Comparison of ENCODE assay signal across 7 mouse cellular contexts in genomic region chr7:4658128-4658907, GRCm38 (mm10). TPM values are rescaled to one million over a fixed set of nuclear protein-coding genes. Genes with fewer than 3 reads are reported as not detected.
DNase-seq lines count a peak whose midpoint lies in the region; ATAC-seq and TF ChIP-seq lines count a peak whose summit lies in the region.

No protein-coding gene starts in this region.

- ATAC-seq in granulocyte monocyte progenitor cell, adult 5-6 weeks (replicated peaks; ENCODE audit: poor library complexity, severe bottlenecking): peak; percentile 22; the same call in 1 of the 2 replicates
- peak; percentile 55 for ATAC-seq in kidney, postnatal 0 days (replicated peaks; ENCODE audit: low FRiP score, low read depth)
- ATAC-seq in midbrain, embryonic 13.5 days: peak; percentile 79

- H3K4me3 ChIP-seq in thymus, adult 2 months (ENCODE audit: control insufficient read depth, insufficient read depth, low read length): peak overlapping the region; percentile 65
- peak overlapping the region; percentile 66 for H3K4me3 ChIP-seq in cerebellum, adult 2 months (replicated peaks; ENCODE audit: insufficient read depth, low read depth, low read length)
- peak overlapping the region; percentile 80 for H3K4me3 ChIP-seq in kidney, postnatal 0 days (replicated peaks; ENCODE audit: low read depth, low read length)
- H3K4me3 ChIP-seq in midbrain, embryonic 13.5 days (replicated peaks): peak overlapping the region; percentile 63

- peak overlapping the region; percentile 91 for H3K4me2 ChIP-seq in kidney, postnatal 0 days (ENCODE audit: low read length)
- H3K4me2 ChIP-seq in midbrain, embryonic 13.5 days (replicated peaks): peak overlapping the region; percentile 98

- H3K27me3 ChIP-seq in thymus, adult 2 months (ENCODE audit: control insufficient read depth, insufficient read depth, low read length): no peaks in the 10 kb centered on the region
- no peaks in the 10 kb centered on the region for H3K27me3 ChIP-seq in cerebellum, adult 2 months (ENCODE audit: control insufficient read depth, insufficient read depth, low read length)
- no peaks in the 10 kb centered on the region for H3K27me3 ChIP-seq in kidney, postnatal 0 days (ENCODE audit: insufficient read depth, low read length)
- no peaks in the 10 kb centered on the region for H3K27me3 ChIP-seq in midbrain, embryonic 13.5 days

- no peak for TF ChIP-seq POLR2A in thymus, adult 2 months (IDR thresholded peaks at IDR 0.05; ENCODE audit: control insufficient read depth, extremely low read depth, insufficient read depth, low read length, poor library complexity)
- TF ChIP-seq POLR2A in cerebellum, adult 2 months (IDR thresholded peaks at IDR 0.05; ENCODE audit: borderline replicate concordance, insufficient read depth, low read length): no peak

- no peak for DNase-seq in thymus, adult 2 months
- DNase-seq in thymus, postnatal 4 days: no peak
- peak in 1 of 2 experiments; percentile 19 for DNase-seq in cerebellum, adult 2 months
- peak; percentile 54 for DNase-seq in kidney, postnatal 0 days (ENCODE audit: low spot score)
- DNase-seq in urinary bladder, postnatal 4 days (ENCODE audit: low spot score in 2 of 2): no peak

- H3K4me1 ChIP-seq in thymus, adult 2 months (replicated peaks; ENCODE audit: control insufficient read depth, insufficient read depth, low read length): peaks cover 24% of the 10 kb centered on the region
- no peaks in the 10 kb centered on the region; the same call in none of the 2 replicates for H3K4me1 ChIP-seq in cerebellum, adult 2 months (ENCODE audit: control insufficient read depth, insufficient read depth, low read length)
- peaks cover 30% of the 10 kb centered on the region; the same call in 1 of the 2 replicates for H3K4me1 ChIP-seq in kidney, postnatal 0 days (replicated peaks; ENCODE audit: insufficient read depth, low read length)
- peaks cover 57% of the 10 kb centered on the region for H3K4me1 ChIP-seq in midbrain, embryonic 13.5 days (replicated peaks)

- WGBS in thymus, adult 2 months: under 1% methylated on average over 78 of the region's 78 CpGs
- WGBS in cerebellum, adult 2 months: under 1% methylated on average over 78 of the region's 78 CpGs
- under 1% methylated on average over 55 of the region's 78 CpGs for WGBS in kidney, postnatal 0 days
- under 1% methylated on average over 70 of the region's 78 CpGs for WGBS in midbrain, embryonic 13.5 days

- no peaks in the 10 kb centered on the region for H3K9me3 ChIP-seq in kidney, postnatal 0 days (replicated peaks; ENCODE audit: low read length)
- H3K9me3 ChIP-seq in midbrain, embryonic 13.5 days: no peaks in the 10 kb centered on the region

- no peaks in the 10 kb centered on the region for H3K36me3 ChIP-seq in thymus, adult 2 months (ENCODE audit: control insufficient read depth, insufficient read depth, low read length)
- H3K36me3 ChIP-seq in kidney, postnatal 0 days (ENCODE audit: insufficient read depth, low read length): 0 out of 2 replicates have a peak, but pooled peaks cover 3% of the 10 kb centered on the region
- H3K36me3 ChIP-seq in midbrain, embryonic 13.5 days: peaks cover 12% of the 10 kb centered on the region

- H3K27ac ChIP-seq in thymus, adult 2 months (ENCODE audit: control insufficient read depth, insufficient read depth, low read length): peak overlapping the region; percentile 93
- peak overlapping the region; percentile 38; the same call in 1 of the 2 replicates for H3K27ac ChIP-seq in cerebellum, adult 2 months (ENCODE audit: insufficient read depth, low read length)
- peak overlapping the region; percentile 96 for H3K27ac ChIP-seq in kidney, postnatal 0 days
- H3K27ac ChIP-seq in midbrain, embryonic 13.5 days: peak overlapping the region; percentile 95

- peak overlapping the region; percentile 95 for H3K9ac ChIP-seq in kidney, postnatal 0 days (ENCODE audit: low read depth, low read length)
- peak overlapping the region; percentile 86 for H3K9ac ChIP-seq in midbrain, embryonic 13.5 days (replicated peaks)

- TF ChIP-seq CTCF in thymus, adult 2 months (IDR thresholded peaks at IDR 0.05; ENCODE audit: borderline replicate concordance, control insufficient read depth, extremely low read depth, insufficient read depth, low read length, poor library complexity): no peak
- no peak for TF ChIP-seq CTCF in cerebellum, adult 2 months (IDR thresholded peaks at IDR 0.05; ENCODE audit: borderline replicate concordance, insufficient read depth, low read depth, low read length)
- no peak for TF ChIP-seq CTCF in kidney, postnatal 0 days (IDR thresholded peaks at IDR 0.05; ENCODE audit: low read depth)

RNA-seq across cellular contexts. Expression of gene Ppp6r1, which starts 0.5 kb away (rescaled TPM):
- polyA plus RNA-seq in thymus, adult 2 months (2012; rRNA removed): 419 and 475 TPM in 2 replicates
- 130 and 136 TPM in 2 replicates for polyA plus RNA-seq in cerebellum, adult 2 months (2012; rRNA removed)
- total RNA-seq in granulocyte monocyte progenitor cell, adult 5-6 weeks (2014; fragmentation: Nextera tagmentation): 134 and 148 TPM in 2 replicates
- 142 and 146 TPM in 2 replicates for total RNA-seq in granulocyte monocyte progenitor cell, adult 5-6 weeks (2017)
- 4.8 and 5.1 TPM in 2 replicates for polyA plus RNA-seq in kidney, postnatal 0 days (2015; fragmentation: Nextera tagmentation; extraction: Ambion mirVana)
- 9.2 and 11.4 TPM in 2 replicates for polyA plus RNA-seq in midbrain, embryonic 13.5 days (2015; fragmentation: Nextera tagmentation; extraction: Ambion mirVana)

RNA-seq across cellular contexts. Expression of gene Hspbp1, which starts 26.6 kb away (rescaled TPM):
- 53.0 and 55.4 TPM in 2 replicates for polyA plus RNA-seq in thymus, adult 2 months (2012; rRNA removed)
- polyA plus RNA-seq in cerebellum, adult 2 months (2012; rRNA removed): 94.5 and 96.8 TPM in 2 replicates
- 29.3 and 30.7 TPM in 2 replicates for total RNA-seq in granulocyte monocyte progenitor cell, adult 5-6 weeks (2014; fragmentation: Nextera tagmentation)
- 21.9 and 23.7 TPM in 2 replicates for total RNA-seq in granulocyte monocyte progenitor cell, adult 5-6 weeks (2017)
- 99.7 and 99.9 TPM in 2 replicates for polyA plus RNA-seq in kidney, postnatal 0 days (2015; fragmentation: Nextera tagmentation; extraction: Ambion mirVana)
- polyA plus RNA-seq in midbrain, embryonic 13.5 days (2015; fragmentation: Nextera tagmentation; extraction: Ambion mirVana): 122 and 123 TPM in 2 replicates

RNA-seq across cellular contexts. Expression of gene Tmem86b, which starts 27.1 kb away (rescaled TPM):
- 103 and 113 TPM in 2 replicates for polyA plus RNA-seq in thymus, adult 2 months (2012; rRNA removed)
- polyA plus RNA-seq in cerebellum, adult 2 months (2012; rRNA removed): 45.2 and 47.9 TPM in 2 replicates
- total RNA-seq in granulocyte monocyte progenitor cell, adult 5-6 weeks (2014; fragmentation: Nextera tagmentation): 24.5 and 28.0 TPM in 2 replicates
- total RNA-seq in granulocyte monocyte progenitor cell, adult 5-6 weeks (2017): 17.5 and 26.2 TPM in 2 replicates
- 0.56 and 0.80 TPM in 2 replicates for polyA plus RNA-seq in kidney, postnatal 0 days (2015; fragmentation: Nextera tagmentation; extraction: Ambion mirVana)
- polyA plus RNA-seq in midbrain, embryonic 13.5 days (2015; fragmentation: Nextera tagmentation; extraction: Ambion mirVana): 3.8 and 3.9 TPM in 2 replicates

RNA-seq across cellular contexts. Expression of gene Brsk1, which starts 32.1 kb away (rescaled TPM):
- 0.71 and 0.84 TPM in 2 replicates for polyA plus RNA-seq in thymus, adult 2 months (2012; rRNA removed)
- polyA plus RNA-seq in cerebellum, adult 2 months (2012; rRNA removed): 177 and 182 TPM in 2 replicates
- not detected in 2 replicates for total RNA-seq in granulocyte monocyte progenitor cell, adult 5-6 weeks (2014; fragmentation: Nextera tagmentation)
- not detected in 2 replicates for total RNA-seq in granulocyte monocyte progenitor cell, adult 5-6 weeks (2017)
- 0.71 and 0.78 TPM in 2 replicates for polyA plus RNA-seq in kidney, postnatal 0 days (2015; fragmentation: Nextera tagmentation; extraction: Ambion mirVana)
- 6.8 and 7.6 TPM in 2 replicates for polyA plus RNA-seq in midbrain, embryonic 13.5 days (2015; fragmentation: Nextera tagmentation; extraction: Ambion mirVana)

RNA-seq across cellular contexts. Expression of gene Ptprh, which starts 54.5 kb away (rescaled TPM):
- polyA plus RNA-seq in thymus, adult 2 months (2012; rRNA removed): 0.11 and 0.15 TPM in 2 replicates
- polyA plus RNA-seq in cerebellum, adult 2 months (2012; rRNA removed): 1.4 TPM in 2 replicates
- not detected in 2 replicates for total RNA-seq in granulocyte monocyte progenitor cell, adult 5-6 weeks (2014; fragmentation: Nextera tagmentation)
- total RNA-seq in granulocyte monocyte progenitor cell, adult 5-6 weeks (2017): not detected in 2 replicates
- polyA plus RNA-seq in kidney, postnatal 0 days (2015; fragmentation: Nextera tagmentation; extraction: Ambion mirVana): 0.13 and 0.31 TPM in 2 replicates
- 0.35 and 0.67 TPM in 2 replicates for polyA plus RNA-seq in midbrain, embryonic 13.5 days (2015; fragmentation: Nextera tagmentation; extraction: Ambion mirVana)

Comparison
In these comparisons a context has a peak if more than half of its experiments do, and no peak if none do; other contexts are left out.
1. H3K27ac ChIP-seq: peak in every context shown above with its lines; median percentile 96 in kidney, postnatal 0 days; 95 in midbrain, embryonic 13.5 days; 93 in thymus, adult 2 months; 38 in cerebellum, adult 2 months.
2. ATAC-seq: peak in every context shown above with its lines; median percentile 79 in midbrain, embryonic 13.5 days; 55 in kidney, postnatal 0 days; 22 in granulocyte monocyte progenitor cell, adult 5-6 weeks.
3. RNA of gene Ppp6r1, which starts 0.5 kb away (polyA plus RNA-seq): 419 to 475 TPM in thymus, adult 2 months and 130 to 136 TPM in cerebellum, adult 2 months; 9.2 to 11.4 TPM in midbrain, embryonic 13.5 days and 4.8 to 5.1 TPM in kidney, postnatal 0 days; every median in the first group is over 10 times any median in the second.
4. Peak in every context shown above with its lines, with median percentiles within 50 percentile points of each other: H3K4me3 ChIP-seq.